Mouse (Mus musculus) lung, embryonic 16.5 days (tissue): ENCODE results near the gene Amtn. TPM values are rescaled to one million over a fixed set of nuclear protein-coding genes. Genes with fewer than 3 reads are reported as not detected.
"Not testable (repeated sequence)": the region's sequence is repeated elsewhere in the genome, so short reads cannot be mapped to it uniquely, and the experiment has no call there.

Experiments used
- ATAC-seq: fragments of 200-750 bp; cut with Nextera tagmentation; 2 replicates; pipeline ENCODE4 v1.8.0; 2017; ENCODE audit warnings: low read depth, mild to moderate bottlenecking, moderate library complexity
- H3K27ac ChIP-seq: fragments of 300-500 bp; sonication (generic); 2 replicates; pipeline ENCODE4 v1.5.1; 2014; ENCODE audit warnings: mild to moderate bottlenecking, control low read depth, low read length
- H3K27me3 ChIP-seq: fragments of 300-500 bp; sonication (generic); 2 replicates; pipeline ENCODE4 v1.6.1; 2014; ENCODE audit warnings: low read depth, low read length, mixed read lengths; ENCODE audit not compliant: control insufficient read depth, insufficient read depth
- H3K36me3 ChIP-seq: fragments of 300-500 bp; sonication (generic); 2 replicates; pipeline ENCODE4 v1.6.1; 2014; ENCODE audit warnings: low read length; ENCODE audit not compliant: control insufficient read depth, insufficient read depth
- H3K4me1 ChIP-seq: fragments of 300-500 bp; sonication (generic); replicated peaks from 2 replicates; pipeline ENCODE4 v1.6.1; 2014; ENCODE audit warnings: low read length, mixed read lengths; ENCODE audit not compliant: control insufficient read depth, insufficient read depth
- H3K4me2 ChIP-seq: fragments of 300-500 bp; sonication (generic); 2 replicates; pipeline ENCODE4 v1.6.1; 2014; ENCODE audit warnings: low read depth, low read length, control low read depth
- H3K4me3 ChIP-seq: fragments of 300-500 bp; sonication (generic); 2 replicates; pipeline ENCODE4 v1.5.1; 2014; ENCODE audit warnings: mild to moderate bottlenecking, low read length, control low read depth
- H3K9ac ChIP-seq: fragments of 300-500 bp; sonication (generic); 2 replicates; pipeline ENCODE4 v1.6.1; 2014; ENCODE audit warnings: low read length, control low read depth
- H3K9me3 ChIP-seq: fragments of 300-500 bp; sonication (generic); 2 replicates; pipeline ENCODE4 v1.6.1; 2016; ENCODE audit warnings: low read length; ENCODE audit not compliant: control insufficient read depth
- WGBS: fragments of 180-500 bp; shearing (Covaris S2); extraction: QIAGEN DNeasy Blood & Tissue Kit; methylation state at CpG from one replicate; pipeline ENCODE4 v1.1.7; 2014; 5-methylcytosine and 5-hydroxymethylcytosine counted together
- polyA plus RNA-seq: library from polyadenylated mRNA; unstranded; fragments of >200 nt; fragmentation: Nextera tagmentation; extraction: Ambion mirVana; gene quantifications from 2 replicates; pipeline ENCODE4 v1.2.1, GENCODE M21; 2015

Gene Amtn
- polyA plus RNA-seq, 1 experiment from 2014 or later, result not detected

GRCm38 (mm10) chr5:88420319-88421065 is 44.6 kb downstream of the Amtn start:
- no peak for ATAC-seq
- H3K4me3 ChIP-seq, result no peak overlapping the region
- H3K4me2 ChIP-seq, result no peak overlapping the region
- 81% methylated on average over 8 of the region's 8 CpGs for WGBS
- H3K9ac ChIP-seq, result no peak overlapping the region
- H3K36me3 ChIP-seq, result no peaks in the 10 kb centered on the region
- H3K27me3 ChIP-seq, result no peaks in the 10 kb centered on the region
- H3K4me1 ChIP-seq, result no peaks in the 10 kb centered on the region
- no peaks in the 10 kb centered on the region for H3K9me3 ChIP-seq
- H3K27ac ChIP-seq, result no peak overlapping the region

GRCm38 (mm10) chr5:88424892-88425291 is 49.0 kb downstream of the Amtn start:
- H3K36me3 ChIP-seq, H3K4me1 ChIP-seq, H3K4me2 ChIP-seq, H3K4me3 ChIP-seq, H3K9me3 ChIP-seq, H3K27me3 ChIP-seq, ATAC-seq, H3K9ac ChIP-seq, H3K27ac ChIP-seq: not testable (repeated sequence)
- 69% methylated on average over 2 of the region's 2 CpGs for WGBS

- no peak for ATAC-seq
- WGBS, result 18% methylated on average over 1 of the region's 1 CpGs
These were observed 50.8 kb downstream of the Amtn start for GRCm38 (mm10) chr5:88426753-88427152.

More at GRCm38 (mm10) chr5:88426753-88427152, 50.8 kb downstream of the Amtn start:
- no peak overlapping the region for H3K4me2 ChIP-seq
- H3K36me3 ChIP-seq, result no peaks in the 10 kb centered on the region
- H3K4me3 ChIP-seq, result no peak overlapping the region
- no peaks in the 10 kb centered on the region for H3K27me3 ChIP-seq
- H3K27ac ChIP-seq, result no peak overlapping the region
- H3K4me1 ChIP-seq, result no peaks in the 10 kb centered on the region
- H3K9me3 ChIP-seq, result no peaks in the 10 kb centered on the region
- no peak overlapping the region for H3K9ac ChIP-seq

Other genes starting within 250 kb of the Amtn start
- gene Gm11115, start 222.0 kb upstream of the Amtn start, polyA plus RNA-seq, result not detected in 2 replicates
- gene Gm7714, start 107.2 kb upstream of the Amtn start, polyA plus RNA-seq, result not detected in 2 replicates
- not detected in 2 replicates for gene Prol1, start 58.8 kb upstream of the Amtn start, polyA plus RNA-seq
- gene Ambn, start 79.9 kb downstream of the Amtn start, polyA plus RNA-seq, result not detected in 2 replicates
- gene Enam, start 111.9 kb downstream of the Amtn start, polyA plus RNA-seq, result not detected in 2 replicates
- 0.10 TPM in 1 of 2 replicates, not detected in the other for gene Jchain, start 151.8 kb downstream of the Amtn start, polyA plus RNA-seq
- 60.5 and 63.9 TPM in 2 replicates for gene Utp3, start 178.4 kb downstream of the Amtn start, polyA plus RNA-seq
- gene Rufy3, start 188.9 kb downstream of the Amtn start, polyA plus RNA-seq, result 8.7 and 9.1 TPM in 2 replicates